Mouse (Mus musculus) forebrain, embryonic 12.5 days (tissue): ENCODE measurements around the gene Gprin1. TPM values are rescaled to one million over a fixed set of nuclear protein-coding genes. Genes with fewer than 3 reads are reported as not detected.

ENCODE experiments used
- ATAC-seq: fragments of 200-750 bp; cut with Nextera tagmentation; 2 replicates; pipeline ENCODE4 v1.8.0; 2017; ENCODE audit warnings: moderate TSS enrichment; ENCODE audit not compliant: low FRiP score
- H3K27ac ChIP-seq: fragments of 300-500 bp; sonication (generic); 2 replicates; pipeline ENCODE4 v1.5.1; 2016; ENCODE audit warnings: mild to moderate bottlenecking
- H3K27me3 ChIP-seq: fragments of 300-500 bp; sonication (generic); 2 replicates; pipeline ENCODE4 v1.6.1; 2016; ENCODE audit warnings: mild to moderate bottlenecking
- H3K36me3 ChIP-seq: fragments of 300-500 bp; sonication (generic); replicated peaks from 2 replicates; pipeline ENCODE4 v1.6.1; 2016; ENCODE audit warnings: mild to moderate bottlenecking
- H3K4me1 ChIP-seq: fragments of 300-500 bp; sonication (generic); 2 replicates; pipeline ENCODE4 v1.6.1; 2016
- H3K4me2 ChIP-seq: fragments of 300-500 bp; sonication (generic); 2 replicates; pipeline ENCODE4 v1.6.1; 2016; ENCODE audit warnings: mild to moderate bottlenecking, moderate library complexity
- H3K4me3 ChIP-seq: fragments of 300-500 bp; sonication (generic); replicated peaks from 2 replicates; pipeline ENCODE4 v1.5.1; 2016; ENCODE audit warnings: mild to moderate bottlenecking
- H3K9ac ChIP-seq: fragments of 300-500 bp; sonication (generic); 2 replicates; pipeline ENCODE4 v1.6.1; 2016; ENCODE audit warnings: mild to moderate bottlenecking
- H3K9me3 ChIP-seq: fragments of 300-500 bp; sonication (generic); 2 replicates; pipeline ENCODE4 v1.6.1; 2016
- WGBS: fragments of 180-500 bp; shearing (Covaris S2); methylation state at CpG from one replicate; pipeline ENCODE4 v1.1.7; 2016; 5-methylcytosine and 5-hydroxymethylcytosine counted together
- polyA plus RNA-seq: library from polyadenylated mRNA; unstranded; fragments of >200 nt; fragmentation: Nextera tagmentation; extraction: Ambion mirVana; gene quantifications from 2 replicates; pipeline ENCODE4 v1.2.1, GENCODE M21; 2016

Gprin1 gene
- polyA plus RNA-seq, 1 experiment from 2014 or later = 11.3 TPM

- Histone ChIP-seq H3K27ac (peak overlapping the region; percentile 94), H3K9ac (peak overlapping the region; percentile 61), H3K4me1 (peaks cover 46% of the 10 kb centered on the region), H3K4me3 (peak overlapping the region; percentile 47), H3K27me3 (peaks cover 64% of the 10 kb centered on the region), H3K9me3 (no peaks in the 10 kb centered on the region), H3K4me2 (peak overlapping the region; percentile 85), H3K36me3 (no peaks in the 10 kb centered on the region)
- peak; percentile 86 for ATAC-seq
- WGBS = under 1% methylated on average over 43 of the region's 43 CpGs
Measured at GRCm38 (mm10) chr13:54758045-54758755, 8.5 kb upstream of the Gprin1 start.

DNA sequence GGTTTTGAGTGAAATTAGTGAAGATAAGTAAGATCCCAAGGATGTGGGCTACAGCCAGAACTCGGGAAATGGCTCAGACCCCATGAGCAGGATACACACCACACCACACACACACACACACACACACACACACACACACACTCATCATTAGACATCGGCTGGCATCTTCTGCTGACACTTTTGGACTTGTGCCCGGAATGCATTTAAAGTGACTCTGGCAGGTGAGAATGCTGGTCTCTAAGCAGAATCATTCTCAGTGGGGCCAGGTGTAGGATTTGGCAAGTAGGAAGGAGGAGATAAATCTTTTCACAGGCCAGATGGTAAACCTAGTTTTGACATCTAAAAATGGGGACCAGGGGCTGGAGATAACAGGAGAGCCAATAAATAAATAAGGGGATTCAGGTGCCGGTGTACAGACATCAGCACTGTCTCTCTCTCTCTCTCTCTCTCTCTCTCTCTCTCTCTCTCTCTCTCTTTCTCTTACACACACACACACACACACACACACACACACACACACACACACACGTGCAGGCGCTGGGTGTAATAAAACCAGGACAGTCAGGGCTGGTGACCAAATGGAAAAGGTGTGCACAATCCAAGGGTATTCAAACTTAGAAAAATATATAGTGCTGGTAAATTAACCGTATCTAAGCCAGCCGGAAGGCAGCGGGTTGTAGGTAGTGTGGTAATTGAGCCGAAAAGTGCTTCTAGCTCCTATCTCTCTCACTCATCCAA is 7.6 kb upstream of the Gprin1 start:
- H3K9ac ChIP-seq = peak overlapping the region; percentile 61; the same call in 1 of the 2 replicates

DNA sequence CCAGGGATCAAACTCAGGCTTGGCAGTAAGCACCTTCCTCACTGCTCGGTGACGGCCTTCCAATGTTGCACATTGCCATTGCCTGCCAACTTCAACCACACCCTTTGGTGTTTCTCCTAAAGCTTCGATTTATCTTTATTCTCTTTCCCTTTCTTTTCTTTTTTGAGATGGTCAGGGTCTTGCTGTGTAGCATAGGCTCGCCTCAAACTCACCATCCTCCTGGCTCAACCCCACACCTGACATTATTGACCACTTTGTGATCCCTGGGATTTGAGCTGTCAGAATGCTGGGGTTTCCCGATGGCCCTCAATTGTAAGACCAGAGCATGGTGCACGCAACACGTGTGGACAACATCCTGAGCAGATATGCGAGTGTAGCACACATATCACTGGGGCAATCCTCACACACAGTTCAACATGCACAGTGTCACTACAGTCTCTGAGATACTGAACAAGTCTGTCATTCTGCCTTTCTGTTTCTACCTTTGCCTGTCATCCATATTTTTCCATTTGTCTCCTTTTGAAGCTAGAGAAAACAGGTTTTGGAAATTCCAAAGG is 6.6 kb upstream of the Gprin1 start:
- Histone ChIP-seq H3K27me3 (peaks cover 65% of the 10 kb centered on the region), H3K27ac (no peak overlapping the region)

More for the DNA sequence above, 7.6 kb upstream of the Gprin1 start:
- Histone ChIP-seq H3K4me1 (peaks cover 46% of the 10 kb centered on the region), H3K4me2 (peak overlapping the region; percentile 85), H3K9me3 (no peaks in the 10 kb centered on the region), H3K4me3 (peak overlapping the region; percentile 47), H3K27ac (peak overlapping the region; percentile 94), H3K36me3 (no peaks in the 10 kb centered on the region), H3K27me3 (peaks cover 63% of the 10 kb centered on the region)
- ATAC-seq = no peak
- 37% methylated on average over 10 of the region's 10 CpGs for WGBS

DNA sequence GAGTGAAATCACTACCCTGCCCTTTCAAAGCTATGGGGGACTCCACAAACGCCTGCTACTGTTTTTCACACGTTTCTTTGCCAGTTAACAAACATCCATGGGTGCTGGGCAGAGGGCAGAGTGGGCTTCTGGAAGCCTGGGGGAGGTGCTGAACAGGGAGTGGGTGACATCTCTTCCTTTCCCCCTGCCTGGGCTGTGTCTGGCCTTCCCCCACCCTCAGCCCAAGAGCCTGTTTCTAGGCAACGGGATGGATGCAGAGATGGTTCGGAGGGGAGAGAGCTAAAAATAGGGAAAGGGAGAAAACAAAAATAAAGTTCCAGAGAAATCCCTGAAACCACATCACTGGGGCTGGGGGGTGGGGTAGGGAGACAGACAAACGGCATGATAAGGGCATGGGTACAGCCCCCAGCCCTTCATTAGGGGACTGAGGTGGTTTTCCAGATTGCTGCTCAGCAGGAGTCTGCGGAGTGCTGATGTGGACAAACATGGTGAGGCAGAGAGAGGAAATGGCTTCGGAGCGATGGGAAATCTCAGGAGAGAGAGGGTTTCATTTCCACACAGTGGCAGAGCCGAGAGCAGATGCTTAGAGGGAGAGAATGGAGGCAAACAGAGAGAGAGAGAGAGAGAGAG is 5.6 kb upstream of the Gprin1 start:
- Histone ChIP-seq H3K4me3 (no peak overlapping the region), H3K4me1 (peaks cover 43% of the 10 kb centered on the region), H3K9ac (no peak overlapping the region), H3K27ac (peak overlapping the region; percentile 75), H3K36me3 (no peaks in the 10 kb centered on the region), H3K27me3 (peaks cover 64% of the 10 kb centered on the region), H3K4me2 (peak overlapping the region; percentile 17; the same call in 1 of the 2 replicates), H3K9me3 (no peaks in the 10 kb centered on the region)
- no peak for ATAC-seq
- 25% methylated on average over 9 of the region's 9 CpGs for WGBS

More for the DNA sequence above, 6.6 kb upstream of the Gprin1 start:
- H3K36me3 ChIP-seq = no peaks in the 10 kb centered on the region
- 89% methylated on average over 8 of the region's 8 CpGs for WGBS
- ATAC-seq = no peak
- no peak overlapping the region for H3K4me3 ChIP-seq
- no peak overlapping the region for H3K4me2 ChIP-seq
- peaks cover 46% of the 10 kb centered on the region for H3K4me1 ChIP-seq
- no peak overlapping the region for H3K9ac ChIP-seq
- no peaks in the 10 kb centered on the region for H3K9me3 ChIP-seq

DNA sequence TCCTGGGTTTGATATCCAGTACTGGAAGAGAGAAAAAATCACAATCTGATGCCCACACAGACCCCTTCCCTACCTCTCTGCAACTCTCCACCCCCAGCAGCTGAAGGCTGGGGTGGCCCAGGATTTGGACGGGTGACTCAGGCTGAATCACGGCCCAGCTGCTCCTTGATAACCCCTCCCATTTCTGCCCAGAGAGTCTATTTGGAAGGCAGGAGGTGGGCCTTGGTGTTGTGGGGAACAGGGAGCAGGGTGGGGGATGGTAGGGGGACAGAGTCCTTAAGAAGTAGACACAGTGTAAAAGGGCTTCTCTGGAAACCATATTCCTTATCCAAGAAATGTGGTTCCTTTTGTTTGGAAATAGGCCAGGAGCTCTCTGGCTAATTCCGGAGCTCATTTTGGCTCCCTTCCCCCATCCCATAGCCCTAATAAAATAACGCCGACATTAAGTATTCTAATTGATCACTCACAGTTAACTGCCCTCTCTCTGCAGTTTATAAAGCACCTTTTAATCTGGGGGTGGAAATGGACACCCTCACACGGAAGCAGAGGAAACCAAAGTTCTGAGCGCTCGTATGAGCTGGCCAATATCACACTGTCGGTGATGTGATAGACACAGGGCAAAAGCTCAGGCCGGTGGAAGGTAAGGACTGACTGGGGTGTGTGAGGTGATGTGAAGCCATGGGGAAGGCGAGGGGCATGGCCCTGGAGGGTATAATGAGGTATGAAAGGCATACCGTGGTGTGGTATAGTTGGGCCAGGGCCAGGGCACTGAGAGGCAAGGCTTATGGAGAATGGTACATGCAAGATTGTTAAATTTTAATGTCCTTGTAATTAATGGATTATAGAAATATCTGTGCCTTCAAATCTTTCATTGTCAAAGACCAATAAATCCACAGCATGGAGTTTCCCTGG is 4.8 kb upstream of the Gprin1 start:
- Histone ChIP-seq H3K27me3 (peaks cover 61% of the 10 kb centered on the region), H3K27ac (no peak overlapping the region)
- 42% methylated on average over 12 of the region's 12 CpGs for WGBS

DNA sequence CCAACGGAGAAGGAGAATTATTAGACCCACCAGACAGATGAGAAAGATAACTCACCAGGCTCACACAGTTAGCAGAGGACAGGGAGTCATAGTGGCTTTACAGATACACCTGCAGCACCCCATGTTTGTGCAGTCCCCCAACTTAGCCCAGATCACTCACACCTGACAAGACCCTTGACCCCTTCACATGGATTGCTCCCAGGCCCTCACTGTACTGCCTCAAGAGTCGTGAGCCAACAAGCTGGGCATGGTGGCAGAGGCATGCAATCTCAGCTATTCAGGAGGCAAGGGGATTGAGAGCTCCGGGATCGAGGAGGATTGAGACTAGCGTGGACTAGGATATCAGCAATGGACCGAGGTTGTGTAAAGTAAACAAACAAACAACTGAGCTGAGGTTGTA is 4.1 kb upstream of the Gprin1 start:
- 69% methylated on average over 6 of the region's 6 CpGs for WGBS
- Histone ChIP-seq H3K36me3 (no peaks in the 10 kb centered on the region), H3K4me1 (peaks cover 38% of the 10 kb centered on the region), H3K9me3 (no peaks in the 10 kb centered on the region), H3K4me3 (no peak overlapping the region), H3K9ac (no peak overlapping the region), H3K4me2 (no peak overlapping the region), H3K27ac (no peak overlapping the region), H3K27me3 (peaks cover 60% of the 10 kb centered on the region)
- no peak for ATAC-seq

More for the DNA sequence above, 4.8 kb upstream of the Gprin1 start:
- Histone ChIP-seq H3K36me3 (no peaks in the 10 kb centered on the region), H3K9ac (no peak overlapping the region), H3K9me3 (no peaks in the 10 kb centered on the region), H3K4me1 (peaks cover 42% of the 10 kb centered on the region), H3K4me3 (no peak overlapping the region), H3K4me2 (no peak overlapping the region)
- ATAC-seq = no peak

GRCm38 (mm10) chr13:54752656-54753055 is 3.0 kb upstream of the Gprin1 start:
- ATAC-seq = no peak
- Histone ChIP-seq H3K27me3 (peaks cover 68% of the 10 kb centered on the region), H3K9ac (no peak overlapping the region), H3K4me1 (peaks cover 41% of the 10 kb centered on the region), H3K27ac (no peak overlapping the region), H3K9me3 (no peaks in the 10 kb centered on the region), H3K36me3 (no peaks in the 10 kb centered on the region), H3K4me3 (no peak overlapping the region), H3K4me2 (no peak overlapping the region)
- 74% methylated on average over 10 of the region's 10 CpGs for WGBS

GRCm38 (mm10) chr13:54750699-54751098 is 1.0 kb upstream of the Gprin1 start:
- no peak overlapping the region for H3K4me2 ChIP-seq
- H3K27me3 ChIP-seq = peaks cover 58% of the 10 kb centered on the region

DNA sequence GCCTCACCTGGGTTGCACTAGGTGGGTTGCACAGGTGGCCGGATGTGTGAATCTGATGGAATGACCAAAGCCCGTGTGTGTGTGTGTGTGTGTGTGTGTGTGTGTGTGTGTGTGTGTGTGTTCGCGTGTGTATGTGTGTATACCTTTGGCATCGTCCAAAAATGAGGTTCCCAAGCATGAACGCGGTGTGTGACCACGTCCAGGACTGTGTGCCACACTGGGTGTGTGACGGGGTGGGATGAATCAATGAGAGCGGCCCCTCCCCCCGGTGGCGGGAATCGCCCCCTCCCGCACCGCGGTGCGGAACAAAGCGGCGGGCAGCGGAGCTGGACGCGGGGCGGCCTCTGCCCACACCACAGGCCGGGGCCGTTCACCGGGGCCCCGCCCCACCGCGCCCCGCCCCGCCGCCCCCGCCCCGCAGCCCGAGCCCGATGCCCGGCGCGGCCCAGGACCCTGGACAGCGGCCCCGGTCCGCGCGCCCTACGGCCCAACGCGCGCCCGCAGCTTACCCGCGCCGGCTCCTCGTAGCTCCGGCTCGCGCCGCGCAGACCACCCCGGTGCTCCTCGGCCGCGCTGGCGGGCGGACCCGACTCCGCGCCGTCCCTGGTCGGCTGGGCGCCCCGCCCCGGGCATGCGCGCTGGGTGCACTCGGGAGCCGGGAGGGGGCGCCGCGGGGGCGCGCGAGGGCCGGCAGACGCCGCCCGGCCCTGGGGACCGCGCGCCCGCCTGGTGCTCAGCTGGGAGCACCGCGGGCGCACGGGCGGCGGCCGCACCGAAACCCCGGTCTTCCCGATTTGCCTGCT is 412 bp downstream of the Gprin1 start:
- peak overlapping the region; percentile 91 for H3K27ac ChIP-seq
- H3K4me3 ChIP-seq = peak overlapping the region; percentile 69
- no peaks in the 10 kb centered on the region for H3K9me3 ChIP-seq
- peak overlapping the region; percentile 70 for H3K4me2 ChIP-seq
- H3K27me3 ChIP-seq = peaks cover 53% of the 10 kb centered on the region
- 4% methylated on average over 18 of the region's 100 CpGs for WGBS
- H3K4me1 ChIP-seq = peaks cover 38% of the 10 kb centered on the region
- ATAC-seq = peak; percentile 89
- no peaks in the 10 kb centered on the region for H3K36me3 ChIP-seq
- peak overlapping the region; percentile 70 for H3K9ac ChIP-seq

More at GRCm38 (mm10) chr13:54750699-54751098, 1.0 kb upstream of the Gprin1 start:
- WGBS = 4% methylated on average over 8 of the region's 8 CpGs
- Histone ChIP-seq H3K4me1 (peaks cover 51% of the 10 kb centered on the region), H3K36me3 (no peaks in the 10 kb centered on the region), H3K4me3 (no peak overlapping the region), H3K27ac (no peak overlapping the region), H3K9me3 (no peaks in the 10 kb centered on the region), H3K9ac (no peak overlapping the region)
- ATAC-seq = no peak

DNA sequence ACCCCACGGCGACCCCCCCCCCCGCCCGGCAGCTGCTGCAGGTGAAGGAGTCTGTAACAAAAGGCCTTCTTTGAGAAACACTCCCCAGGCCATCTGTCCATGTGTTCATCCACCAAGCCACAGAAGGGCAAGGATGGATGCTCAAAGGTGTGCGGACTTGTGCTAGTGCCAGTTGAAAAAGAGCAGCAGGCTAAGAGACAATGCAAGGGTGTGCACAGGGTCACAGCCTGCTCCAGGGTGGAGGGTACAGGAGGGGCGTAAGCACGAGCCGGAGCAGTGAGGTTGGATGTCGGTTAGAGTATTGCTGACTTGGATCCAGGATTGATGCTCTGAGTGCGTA is 983 bp downstream of the Gprin1 start:
- H3K9me3 ChIP-seq = no peaks in the 10 kb centered on the region
- H3K4me1 ChIP-seq = peaks cover 36% of the 10 kb centered on the region

DNA sequence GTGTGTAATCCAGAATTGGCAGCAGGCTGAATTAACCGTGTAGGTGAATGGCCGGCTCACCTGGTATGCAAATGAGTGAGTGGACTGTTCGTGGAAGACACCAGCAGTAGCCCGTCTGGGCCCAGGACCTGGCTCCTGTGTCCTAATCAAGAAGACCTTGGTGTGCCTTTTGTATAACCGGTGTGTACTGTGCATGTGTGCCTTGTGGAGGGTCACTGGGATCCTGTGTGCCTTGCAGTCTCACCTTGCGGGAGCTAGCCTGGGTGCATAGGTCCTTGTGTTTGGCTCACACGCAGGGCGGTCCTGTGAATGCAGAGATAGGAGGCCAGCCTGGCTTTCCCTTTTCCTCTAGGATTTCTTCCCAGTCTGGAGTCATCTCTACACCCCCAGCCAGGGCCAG is 1.5 kb downstream of the Gprin1 start:
- WGBS = 86% methylated on average over 8 of the region's 8 CpGs
- H3K4me1 ChIP-seq = peaks cover 36% of the 10 kb centered on the region
- ATAC-seq = no peak
- peak overlapping the region; percentile 70 for H3K9ac ChIP-seq
- no peaks in the 10 kb centered on the region for H3K36me3 ChIP-seq
- peaks cover 44% of the 10 kb centered on the region for H3K27me3 ChIP-seq
- peak overlapping the region; percentile 70 for H3K4me2 ChIP-seq
- no peaks in the 10 kb centered on the region for H3K9me3 ChIP-seq
- peak overlapping the region; percentile 91; the same call in 1 of the 2 replicates for H3K27ac ChIP-seq
- peak overlapping the region; percentile 69 for H3K4me3 ChIP-seq

More for the DNA sequence above, 983 bp downstream of the Gprin1 start:
- Histone ChIP-seq H3K4me3 (peak overlapping the region; percentile 69), H3K36me3 (no peaks in the 10 kb centered on the region), H3K4me2 (peak overlapping the region; percentile 70), H3K27me3 (peaks cover 48% of the 10 kb centered on the region), H3K27ac (peak overlapping the region; percentile 91), H3K9ac (peak overlapping the region; percentile 70)
- peak; percentile 45 for ATAC-seq
- 38% methylated on average over 10 of the region's 10 CpGs for WGBS
